Mouse (Mus musculus) thymus, postnatal 36 days (tissue): ENCODE results near the gene Cfap74.
"Not testable (repeated sequence)": the region's sequence is repeated elsewhere in the genome, so short reads cannot be mapped to it uniquely, and the experiment has no call there.

ENCODE experiments used
- DNase-seq, 2 experiments: peaks; one replicate each; pipeline ENCODE4 v3.0.0; 2022; ENCODE audit warnings: mixed read lengths in 2 of 2

Gene Cfap74

GRCm38 (mm10) chr4:155412124-155412523 is 3.1 kb downstream of the Cfap74 start:
- no peak for DNase-seq

GRCm38 (mm10) chr4:155413641-155414335 is 4.8 kb downstream of the Cfap74 start:
- peak; percentile 27 to 40 for DNase-seq

- peak; percentile 43 to 48 for DNase-seq
Observed at GRCm38 (mm10) chr4:155414656-155415235, 5.8 kb downstream of the Cfap74 start.

GRCm38 (mm10) chr4:155420137-155420536 is 11.1 kb downstream of the Cfap74 start:
- no peak for DNase-seq

GRCm38 (mm10) chr4:155421412-155422370 is 12.7 kb downstream of the Cfap74 start:
- DNase-seq: not testable (repeated sequence)

GRCm38 (mm10) chr4:155423988-155424387 is 15.0 kb downstream of the Cfap74 start:
- no peak for DNase-seq

- peak in 1 of 2 experiments; percentile 15 for DNase-seq
Observed at GRCm38 (mm10) chr4:155426272-155426671, 17.3 kb downstream of the Cfap74 start.

GRCm38 (mm10) chr4:155428442-155428841 is 19.5 kb downstream of the Cfap74 start:
- no peak for DNase-seq

GRCm38 (mm10) chr4:155429202-155429601 is 20.2 kb downstream of the Cfap74 start:
- no peak for DNase-seq

- DNase-seq: no peak
Observed at GRCm38 (mm10) chr4:155432358-155432757, 23.4 kb downstream of the Cfap74 start.

- no peak for DNase-seq
Observed at GRCm38 (mm10) chr4:155433993-155434392, 25.0 kb downstream of the Cfap74 start.

GRCm38 (mm10) chr4:155442808-155443207 is 33.8 kb downstream of the Cfap74 start:
- DNase-seq: no peak

- DNase-seq: no peak
Observed at GRCm38 (mm10) chr4:155451597-155451996, 42.6 kb downstream of the Cfap74 start.

- no peak for DNase-seq
Observed at GRCm38 (mm10) chr4:155458575-155458974, 49.6 kb downstream of the Cfap74 start.

- no peak for DNase-seq
Observed at GRCm38 (mm10) chr4:155463050-155463449, 54.1 kb downstream of the Cfap74 start.

- no peak for DNase-seq
Observed at GRCm38 (mm10) chr4:155463611-155464010, 54.6 kb downstream of the Cfap74 start.

GRCm38 (mm10) chr4:155464061-155464460 is 55.1 kb downstream of the Cfap74 start:
- DNase-seq: no peak

GRCm38 (mm10) chr4:155465607-155466006 is 56.6 kb downstream of the Cfap74 start:
- DNase-seq: no peak

- no peak for DNase-seq
Observed at GRCm38 (mm10) chr4:155466080-155466479, 57.1 kb downstream of the Cfap74 start.

- no peak for DNase-seq
Observed at GRCm38 (mm10) chr4:155467237-155468010, 58.4 kb downstream of the Cfap74 start.

- peak; percentile 11 to 39 for DNase-seq
Observed at GRCm38 (mm10) chr4:155468952-155469351, 60.0 kb downstream of the Cfap74 start, which contains the start of gene Tmem52. Gene Tmem52 (plus strand): TSS chr4:155469114.

GRCm38 (mm10) chr4:155469590-155470262 is 60.7 kb downstream of the Cfap74 start:
- DNase-seq: no peak
